Mouse (Mus musculus) adrenal gland, adult (tissue): ENCODE results near the gene Rhox4c.
"Not testable (repeated sequence)": the region's sequence is repeated elsewhere in the genome, so short reads cannot be mapped to it uniquely, and the experiment has no call there.

Source experiments
- DNase-seq, 2 experiments: peaks; one replicate each; pipeline ENCODE4 v3.0.0; 2022 to 2023; ENCODE audit warnings: low spot score in 1 of 2; ENCODE audit not compliant: inconsistent age in 2 of 2

Rhox4c gene

GRCm38 (mm10) chrX:37480037-37480436 lies at the start of gene Rhox4c:
Gene Rhox4c, plus strand, starts transcription at chrX:37480337.
- DNase-seq: not testable (repeated sequence)

DNA sequence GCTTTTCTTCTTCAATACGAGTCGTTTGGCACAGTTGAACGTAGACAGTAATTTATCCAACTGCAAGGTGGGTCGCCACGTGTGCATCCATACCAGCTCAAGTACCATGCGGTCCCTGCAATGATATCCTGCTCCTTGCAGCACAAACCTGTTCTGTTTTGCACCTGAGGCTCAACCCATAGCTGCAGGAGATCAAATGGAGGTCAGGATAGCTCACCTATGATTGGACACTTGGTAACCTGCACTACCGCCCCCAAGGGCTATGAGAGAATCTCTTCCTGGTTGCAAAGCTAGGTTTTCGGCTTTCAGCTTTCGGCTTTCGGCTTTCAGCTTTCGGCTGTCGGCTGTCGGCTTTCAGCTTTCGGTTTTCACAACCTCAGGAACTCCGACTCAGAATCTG lies 47.9 kb upstream of the Rhox4c start, which contains the start of gene Rhox4b:
Rhox4b (plus strand) TSS at position 301 of the 400 bp plus-strand sequence.
- not testable (repeated sequence) for DNase-seq

- not testable (repeated sequence) for DNase-seq
Measured at GRCm38 (mm10) chrX:37453380-37453779, 26.8 kb upstream of the Rhox4c start, which contains the start of gene Rhox2c. Gene Rhox2c, plus strand, starts transcription at chrX:37453680.

- DNase-seq: not testable (repeated sequence)
Measured at GRCm38 (mm10) chrX:37458285-37458684, 21.9 kb upstream of the Rhox4c start, which contains the start of gene Rhox3c. Gene Rhox3c, plus strand, starts transcription at chrX:37458585.

DNA sequence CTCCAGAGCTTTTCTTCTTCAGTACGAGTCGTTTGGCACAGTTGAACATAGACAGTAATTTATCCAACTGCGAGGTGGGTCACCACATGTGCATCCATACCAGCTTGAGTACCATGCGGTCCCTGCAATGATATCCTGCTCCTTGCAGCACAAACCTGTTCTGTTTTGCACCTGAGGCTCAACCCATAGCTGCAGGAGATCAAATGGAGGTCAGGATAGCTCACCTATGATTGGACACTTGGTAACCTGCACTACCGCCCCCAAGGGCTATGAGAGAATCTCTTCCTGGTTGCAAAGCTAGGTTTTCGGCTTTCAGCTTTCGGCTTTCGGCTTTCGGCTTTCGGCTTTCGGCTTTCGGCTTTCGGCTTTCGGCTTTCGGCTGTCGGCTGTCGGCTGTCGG lies 33.9 kb downstream of the Rhox4c start, which contains the start of gene Rhox4d:
Rhox4d (plus strand) TSS at position 301 of the 400 bp plus-strand sequence.
- DNase-seq: not testable (repeated sequence)

GRCm38 (mm10) chrX:37530152-37530551 lies 50.0 kb downstream of the Rhox4c start, which contains the start of gene Rhox2e:
Gene Rhox2e, plus strand, starts transcription at chrX:37530452.
- DNase-seq: not testable (repeated sequence)
